Mouse (Mus musculus) adrenal gland, adult 8-10 months (tissue): Measurements from ENCODE around the gene Psg16. TPM values are rescaled to one million over a fixed set of nuclear protein-coding genes. Genes with fewer than 3 reads are reported as not detected.

ENCODE experiments used
- DNase-seq: peaks from one replicate; pipeline ENCODE4 v3.0.0; 2022
- total RNA-seq, 4 experiments: library from RNA; stranded (reverse); gene quantifications; 2 replicates each; pipeline ENCODE4 v1.2.4; 2022

The Psg16 gene
- total RNA-seq, 4 experiments from 2014 or later = 0.10 to 0.51 (median 0.43) TPM

GRCm38 (mm10) chr7:17135307-17135706 lies 61.5 kb downstream of the Psg16 start:
- no peak for DNase-seq

- DNase-seq = no peak
These were observed 76.1 kb downstream of the Psg16 start, which contains the start of gene Ceacam3 for GRCm38 (mm10) chr7:17149931-17150330. TSS of gene Ceacam3 (plus strand) at chr7:17150282.

- peak; percentile 24 for DNase-seq
These were observed 81.8 kb downstream of the Psg16 start for GRCm38 (mm10) chr7:17155634-17156033.

- DNase-seq = no peak
These were observed 83.2 kb downstream of the Psg16 start for GRCm38 (mm10) chr7:17156885-17157677.

- no peak for DNase-seq
These were observed 85.2 kb downstream of the Psg16 start for GRCm38 (mm10) chr7:17159011-17159410.

GRCm38 (mm10) chr7:17171827-17172226 lies 98.0 kb downstream of the Psg16 start:
- no peak for DNase-seq

Other genes with a start within 250 kb of the Psg16 start
- 10 to 100 TPM; 17.0 to 27.1 (median 20.9) TPM for gene Prkd2, start 231.1 kb upstream of the Psg16 start, total RNA-seq
- gene Dact3, start 198.7 kb upstream of the Psg16 start, total RNA-seq = 1 to 10 TPM; 4.2 to 5.9 (median 4.6) TPM
- gene Gng8, start 182.3 kb upstream of the Psg16 start, total RNA-seq = 1 to 10 TPM in 1 of 4 experiments, under 1 TPM in 1, not detected in 2; 1.00 to 1.0 TPM
- 1 to 10 TPM; 2.4 to 3.3 (median 2.6) TPM for gene Ptgir, start 167.6 kb upstream of the Psg16 start, total RNA-seq
- gene Calm3, start 149.9 kb upstream of the Psg16 start, total RNA-seq = 100 to 1,000 TPM; 278 to 314 (median 294) TPM
- gene Pnmal2, start 129.4 kb upstream of the Psg16 start, total RNA-seq = 10 to 100 TPM; 35.2 to 71.0 (median 48.2) TPM
- gene Pnmal1, start 114.4 kb upstream of the Psg16 start, total RNA-seq = 1 to 10 TPM; 6.4 to 9.3 (median 7.3) TPM
- gene Gm42372, start 91.0 kb upstream of the Psg16 start, total RNA-seq = 1 to 10 TPM; 2.3 to 3.1 (median 2.7) TPM
- 10 to 100 TPM; 22.0 to 47.8 (median 30.0) TPM for gene Ccdc8, start 81.3 kb upstream of the Psg16 start, total RNA-seq
- 10 to 100 TPM; 74.7 to 96.9 (median 91.3) TPM for gene Ppp5c, start 46.1 kb upstream of the Psg16 start, total RNA-seq
- gene Hif3a, start 11.6 kb upstream of the Psg16 start, total RNA-seq = 1 to 10 TPM; 2.1 to 5.4 (median 3.7) TPM
- not detected for gene Ceacam3, start 76.2 kb downstream of the Psg16 start, total RNA-seq
- under 1 TPM; 0.05 to 0.09 (median 0.08) TPM for gene Psg29, start 129.4 kb downstream of the Psg16 start, total RNA-seq